Mouse (Mus musculus): ENCODE measurements at regions not wholly inside any gene's neighbourhood (a gene's known extent, or its start where the extent isn't known, plus 50 kb on each side); places are given as distances from the start of the nearest gene placed in this dataset.

DNA sequence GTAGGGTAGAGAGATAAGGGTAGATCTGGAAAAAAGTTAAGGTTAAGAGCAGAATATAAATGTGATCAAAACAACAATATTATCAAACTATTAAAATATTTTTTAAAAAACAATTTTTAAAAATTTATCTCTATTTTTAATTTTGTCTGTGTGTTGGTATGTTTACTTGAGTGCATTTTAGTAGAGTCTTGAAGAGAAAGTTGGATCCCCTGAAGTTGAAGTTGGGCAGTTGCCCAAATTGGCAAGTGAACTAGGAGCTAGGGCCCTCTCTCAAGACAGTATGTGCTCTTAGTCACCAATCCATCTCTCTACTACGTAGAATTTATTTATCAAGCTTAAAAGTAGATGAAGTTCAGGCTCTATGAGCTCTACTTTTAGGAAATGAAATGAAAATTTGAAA lies 59.9 kb downstream of the Adamts1 start:
- no peak for DNase-seq

DNA sequence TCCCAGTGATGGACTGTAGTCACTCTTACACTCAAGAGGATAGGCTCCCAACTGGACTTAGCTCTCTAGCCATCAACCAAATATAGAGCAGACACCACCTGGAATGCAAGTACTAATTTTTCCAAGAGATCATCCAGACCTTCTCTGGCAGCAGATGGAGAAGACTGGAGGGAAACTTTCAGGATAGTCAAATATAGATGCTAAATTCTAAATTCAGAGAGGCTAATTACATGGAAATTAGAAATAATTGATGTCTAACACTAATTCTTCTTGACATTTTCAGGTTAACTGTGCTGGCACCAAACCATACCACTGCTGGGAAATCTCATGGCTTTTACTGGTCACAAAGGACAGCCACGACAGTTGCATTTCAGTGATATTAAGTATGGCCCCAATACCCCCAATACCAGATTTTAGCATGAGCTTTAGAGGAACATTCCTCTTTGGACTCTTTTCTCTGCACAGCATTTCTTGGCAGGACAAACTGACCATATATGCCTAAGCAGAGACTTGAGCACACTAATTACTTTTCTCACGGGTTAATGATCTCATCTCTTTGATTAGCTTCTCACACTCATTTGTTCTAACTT lies 64.2 kb downstream of the Adamts1 start:
- no peak for DNase-seq

DNA sequence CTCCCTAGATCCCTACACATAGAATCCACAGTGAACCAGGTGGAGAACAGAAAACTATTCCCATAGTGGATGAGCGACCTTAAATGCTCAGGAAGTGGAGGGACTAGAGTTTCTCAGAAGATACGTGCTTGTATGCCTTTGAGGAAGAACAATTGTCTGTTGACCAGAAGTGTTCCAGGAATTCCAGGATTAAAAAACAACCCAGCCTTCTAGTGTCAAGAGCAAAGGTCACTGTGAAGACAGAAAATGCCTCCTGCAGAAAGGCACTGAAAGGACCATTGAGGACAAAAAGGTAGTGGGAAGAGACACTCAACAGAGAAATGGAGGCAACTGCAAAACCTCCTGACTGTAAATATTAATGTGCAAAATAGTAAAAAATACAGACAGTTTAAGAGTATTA lies 74.9 kb downstream of the Adamts1 start:
- DNase-seq: no peak

DNA sequence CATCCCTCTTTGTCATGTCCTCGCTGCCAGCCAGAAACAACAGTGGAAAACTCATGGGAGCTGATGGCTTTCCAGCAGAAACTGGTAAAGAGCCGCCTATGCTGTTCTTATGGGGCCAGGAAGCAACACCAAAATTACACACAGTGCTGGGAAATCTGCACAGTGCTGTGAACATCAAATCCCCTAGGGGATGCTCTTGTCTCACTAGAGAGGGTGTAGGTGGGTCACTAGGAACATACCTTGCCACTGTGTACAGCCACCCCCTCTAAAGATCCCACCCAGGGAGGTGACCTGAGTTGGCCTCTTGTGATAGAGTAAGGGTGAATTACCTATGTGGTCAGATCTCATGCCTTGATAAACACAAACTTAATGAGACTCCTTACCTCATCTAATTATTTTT lies 80.9 kb downstream of the Adamts1 start:
- no peak for DNase-seq

DNA sequence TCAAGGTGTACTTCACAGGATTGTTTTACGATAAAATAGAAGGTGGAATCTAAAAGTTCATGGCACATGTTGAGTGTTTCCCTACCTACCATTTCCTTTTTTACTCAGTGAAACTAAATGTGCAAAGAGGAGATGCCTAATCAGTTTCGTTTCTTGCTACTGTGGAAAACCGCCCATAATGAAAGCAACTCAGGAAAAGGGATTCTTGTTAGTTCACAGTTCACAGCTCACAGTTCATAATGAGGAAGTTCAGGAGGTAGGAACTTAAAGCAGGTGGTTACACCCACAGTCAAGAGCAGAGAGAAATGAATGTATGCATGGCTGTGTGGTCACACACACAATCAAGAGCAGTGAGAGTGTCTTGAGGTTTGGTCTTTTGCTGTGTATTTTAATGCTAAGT lies 90.6 kb downstream of the Adamts1 start:
- no peak for DNase-seq

DNA sequence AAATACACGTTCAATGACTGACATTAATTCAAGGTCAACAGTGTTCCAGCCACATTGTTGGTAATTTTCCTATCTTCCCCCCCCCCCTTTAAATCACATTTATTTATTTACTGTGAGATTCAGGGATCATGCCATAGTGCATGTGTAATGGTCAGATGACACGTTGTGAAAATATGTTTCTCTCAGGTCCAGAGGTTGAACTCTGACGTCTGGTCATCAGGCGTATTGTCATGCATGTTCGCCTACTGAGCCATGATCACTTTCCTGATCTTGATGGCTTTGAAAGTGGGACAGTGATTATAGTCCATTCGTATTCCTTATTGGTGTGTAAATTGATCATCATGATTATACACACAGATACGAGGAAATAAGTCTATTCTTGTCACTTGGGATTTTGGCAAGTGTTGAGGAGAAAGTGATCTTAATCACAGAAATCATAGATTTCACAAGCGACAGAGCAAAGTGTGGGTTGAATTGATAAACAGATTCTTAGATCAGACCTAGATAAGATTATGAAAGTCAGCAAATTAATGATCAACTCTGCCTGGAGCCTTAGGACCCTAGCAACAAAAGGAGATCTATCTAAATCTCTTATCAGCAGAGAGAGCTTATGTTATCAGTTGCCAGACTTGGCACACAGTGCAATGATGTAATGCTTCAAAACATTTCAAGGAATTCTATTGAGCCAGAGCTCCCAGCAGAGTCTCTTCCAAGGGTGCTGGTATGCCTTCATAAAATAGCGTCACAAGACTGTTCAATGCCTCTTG lies 98.5 kb downstream of the Adamts1 start:
- DNase-seq: no peak

DNA sequence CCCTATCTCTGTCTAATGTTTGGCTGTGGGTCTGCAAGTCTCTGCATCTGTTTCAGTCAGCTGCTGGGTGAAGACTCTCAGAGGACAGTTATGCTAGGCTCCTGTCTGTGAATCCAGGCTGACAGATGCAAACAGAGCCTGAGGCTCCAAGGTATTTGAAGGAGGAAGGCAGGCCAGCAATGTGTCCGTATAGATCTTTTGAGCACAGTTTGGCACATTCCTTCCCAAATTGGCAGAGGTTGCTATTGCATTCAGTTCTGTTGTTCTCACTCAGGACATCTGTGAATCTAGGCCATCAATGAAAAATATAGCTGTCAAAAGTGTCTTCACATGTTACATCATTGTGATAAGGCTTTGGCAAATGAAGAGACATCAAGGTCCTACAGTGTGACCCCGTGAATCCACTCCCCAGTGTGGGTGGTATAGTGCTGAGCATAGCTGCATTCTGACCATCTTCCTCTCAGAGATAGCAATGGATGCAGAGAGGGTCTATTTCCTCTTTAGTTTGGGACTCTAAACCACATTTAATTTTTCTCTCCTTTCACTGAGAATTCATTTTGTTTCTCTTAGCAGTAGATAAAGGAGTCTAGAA lies 99.9 kb downstream of the Adamts1 start:
- no peak for DNase-seq

DNA sequence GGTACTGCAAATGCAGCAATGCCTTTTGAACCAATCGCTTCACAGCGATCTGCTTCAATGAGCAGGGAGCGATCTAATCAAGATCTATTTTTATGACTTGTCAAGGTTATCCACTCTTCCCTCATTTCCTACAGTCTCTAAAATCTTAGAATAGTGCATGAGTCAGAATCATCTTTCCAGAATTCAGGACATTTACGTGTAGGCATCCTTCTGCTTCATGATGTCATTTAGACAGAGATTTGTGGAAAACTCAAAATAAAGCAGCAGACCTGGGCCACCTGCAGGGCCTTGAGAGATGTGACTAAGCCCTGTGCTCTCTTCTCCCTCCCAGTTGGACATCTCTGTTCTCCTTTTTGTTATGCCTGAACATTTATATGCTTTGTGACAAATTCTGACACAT lies 103.6 kb downstream of the Adamts1 start:
- DNase-seq: no peak

DNA sequence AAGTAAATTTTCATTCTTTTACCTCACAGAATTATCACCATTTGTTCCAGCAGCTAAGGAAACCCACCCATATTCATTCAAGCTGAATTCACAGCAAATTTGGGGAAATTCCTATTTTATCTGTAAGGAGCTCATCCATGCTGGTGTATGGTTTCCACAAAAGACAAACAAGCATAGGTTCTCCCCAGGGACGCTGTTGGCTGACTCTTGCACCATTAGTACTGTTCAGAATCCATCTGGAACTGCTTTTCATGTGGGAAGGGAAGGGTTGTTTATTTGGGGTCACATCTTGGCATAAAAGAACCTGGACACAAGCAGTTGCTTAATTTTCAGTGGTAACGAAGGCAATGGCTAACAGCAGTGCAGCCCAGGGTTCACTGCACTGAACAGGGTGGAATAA lies 120.2 kb downstream of the Adamts1 start:
- no peak for DNase-seq

DNA sequence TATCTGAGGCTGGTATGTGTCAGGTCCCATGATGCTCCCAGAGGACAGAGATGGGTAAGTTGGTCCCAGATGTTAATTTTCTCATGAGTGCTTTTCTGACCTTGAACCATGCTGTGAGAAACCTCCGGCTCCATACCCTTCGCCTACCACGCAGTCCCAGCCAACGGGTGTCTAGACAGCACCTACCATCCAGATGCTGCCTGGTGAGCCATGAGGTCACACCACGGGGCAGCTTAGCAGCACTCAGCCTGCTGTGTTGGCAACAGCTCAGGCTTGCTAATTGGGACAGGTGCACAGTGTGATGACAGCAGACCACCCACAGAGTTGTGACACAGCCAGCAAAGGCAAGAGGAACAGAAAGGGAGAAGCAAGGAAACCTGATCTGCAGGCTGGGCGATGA lies 122.6 kb downstream of the Adamts1 start:
- peak; percentile 3 for DNase-seq

DNA sequence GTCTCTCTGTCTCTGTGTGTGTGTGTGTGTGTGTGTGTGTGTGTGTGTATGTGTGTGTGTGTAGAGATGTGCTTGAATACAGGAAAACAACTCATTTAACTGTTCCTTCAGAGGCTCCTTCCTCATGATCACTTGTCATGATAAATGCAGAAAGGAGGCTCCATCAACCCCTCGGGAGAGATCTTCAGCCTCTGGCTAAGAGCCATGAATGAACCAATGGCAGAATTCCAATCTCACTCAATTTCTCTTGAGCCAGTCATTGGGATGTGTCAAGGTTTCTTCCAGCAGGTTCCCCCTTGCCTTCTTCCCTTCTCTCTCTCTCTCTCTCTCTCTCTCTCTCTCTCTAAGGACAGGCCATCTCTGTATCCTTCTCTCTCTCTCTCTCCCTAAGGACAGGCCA lies 124.1 kb downstream of the Adamts1 start:
- DNase-seq: no peak

DNA sequence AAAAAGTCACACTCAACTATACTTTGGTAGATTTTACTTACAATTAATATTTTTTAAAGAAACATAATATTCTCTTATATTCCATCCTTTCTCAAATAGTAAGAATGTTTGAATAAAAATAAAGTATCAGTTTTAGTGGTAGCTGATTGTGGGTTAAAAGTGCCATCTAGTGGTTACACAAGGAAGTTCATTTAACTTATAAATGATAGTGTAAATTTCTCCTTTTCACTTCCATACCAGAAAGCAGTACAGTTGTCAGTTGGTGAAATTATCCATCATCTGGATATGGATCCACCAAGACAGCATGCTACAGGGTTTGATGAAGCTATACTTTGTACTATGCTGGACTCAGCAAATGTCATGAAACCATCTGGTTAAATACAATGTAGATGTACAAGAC lies 124.7 kb downstream of the Adamts1 start:
- DNase-seq: no peak

DNA sequence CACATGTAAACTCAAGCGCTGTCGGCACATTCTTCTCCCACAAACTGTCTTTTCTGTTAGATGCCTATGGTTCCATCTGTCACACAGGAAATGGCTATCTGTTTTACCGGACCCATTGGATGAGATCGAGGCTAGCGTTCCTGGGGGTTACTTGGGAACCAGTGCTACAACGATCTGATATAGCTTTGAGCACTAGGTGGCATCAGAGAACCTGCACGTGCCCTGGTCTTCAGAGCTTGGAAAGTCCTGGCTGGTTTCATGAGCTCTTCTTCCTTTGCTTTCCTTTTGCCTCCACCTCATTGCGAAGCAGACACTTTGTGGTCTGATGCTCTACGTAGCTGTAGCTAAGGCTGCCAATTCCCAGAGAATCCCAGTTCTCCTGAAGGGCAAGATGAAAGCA lies 123.8 kb upstream of the Cyyr1 start:
- DNase-seq: no peak

DNA sequence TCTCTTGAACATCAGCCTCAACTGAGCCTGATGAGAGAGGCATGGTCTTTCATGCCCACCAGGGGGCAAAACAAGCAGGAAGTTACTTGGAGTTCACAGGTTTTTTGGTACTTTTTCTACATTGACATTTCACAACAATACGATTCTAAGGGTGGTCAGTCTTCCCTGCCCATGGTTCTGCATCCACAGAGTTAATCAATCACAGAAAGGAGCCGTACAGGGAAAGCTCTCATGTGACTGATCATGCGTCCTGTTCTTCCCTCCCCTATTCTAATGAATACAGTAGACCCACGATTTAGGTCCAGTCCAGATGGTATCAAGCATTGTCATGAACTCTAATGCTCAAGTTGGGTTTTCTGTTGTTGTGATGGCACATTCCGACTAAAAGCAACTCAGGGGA lies 115.6 kb upstream of the Cyyr1 start:
- DNase-seq: no peak

DNA sequence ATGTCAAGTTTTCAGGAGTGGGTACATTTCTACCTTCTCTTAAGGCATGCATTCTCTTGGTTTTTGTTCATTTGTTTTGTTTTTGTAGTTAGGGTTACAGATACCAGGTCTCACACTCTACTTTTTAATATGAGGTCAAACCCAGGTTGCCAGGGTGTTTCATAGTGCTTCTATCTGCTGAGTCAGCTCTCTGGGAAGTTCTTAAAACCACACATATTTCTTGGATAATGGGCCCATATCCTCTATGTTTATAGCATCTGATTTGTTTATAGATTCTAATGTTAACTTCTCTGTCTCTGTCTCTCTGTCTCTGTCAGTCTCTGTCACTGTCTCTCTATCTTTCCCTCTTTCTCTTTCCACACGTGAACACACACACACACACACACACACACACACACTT lies 114.6 kb upstream of the Cyyr1 start:
- DNase-seq: no peak

DNA sequence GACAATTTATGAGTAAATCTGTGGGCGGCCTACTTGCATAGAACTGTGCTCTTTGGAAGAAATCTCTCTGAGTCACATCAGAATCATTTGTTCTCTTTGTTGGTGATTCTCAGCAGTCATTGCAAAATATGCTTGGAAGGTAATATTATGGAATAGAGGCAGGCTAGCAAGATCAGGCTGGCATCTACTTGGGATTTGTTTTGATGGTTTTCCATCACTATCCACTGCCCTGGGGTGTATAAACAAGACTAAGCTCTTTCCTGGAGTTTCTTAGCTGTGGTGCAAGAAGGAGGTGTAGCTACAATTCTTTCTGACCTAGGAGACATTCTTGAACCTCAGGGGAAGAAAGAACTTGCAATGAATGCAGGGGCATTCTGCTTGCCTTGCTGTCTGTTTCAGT lies 96.3 kb upstream of the Cyyr1 start:
- DNase-seq: no peak

DNA sequence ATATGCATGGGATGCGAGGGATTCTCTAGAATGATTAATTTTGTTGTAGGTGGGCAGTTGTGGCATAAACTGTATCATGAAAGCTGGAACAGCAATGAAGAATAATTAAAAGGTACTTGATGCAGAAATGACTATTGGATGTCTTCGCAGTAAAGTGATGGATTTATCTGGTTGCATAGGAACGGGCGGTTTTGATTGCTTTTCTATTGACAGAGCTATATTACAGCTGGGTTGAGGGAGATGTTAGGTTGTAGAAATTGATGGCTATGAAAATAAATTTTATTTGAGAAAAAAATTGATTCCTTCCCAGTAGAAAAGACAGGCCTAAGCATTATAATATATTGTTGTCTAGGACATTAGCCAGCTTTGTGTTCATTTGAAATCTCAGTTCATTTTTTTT lies 87.8 kb upstream of the Cyyr1 start:
- DNase-seq: no peak

DNA sequence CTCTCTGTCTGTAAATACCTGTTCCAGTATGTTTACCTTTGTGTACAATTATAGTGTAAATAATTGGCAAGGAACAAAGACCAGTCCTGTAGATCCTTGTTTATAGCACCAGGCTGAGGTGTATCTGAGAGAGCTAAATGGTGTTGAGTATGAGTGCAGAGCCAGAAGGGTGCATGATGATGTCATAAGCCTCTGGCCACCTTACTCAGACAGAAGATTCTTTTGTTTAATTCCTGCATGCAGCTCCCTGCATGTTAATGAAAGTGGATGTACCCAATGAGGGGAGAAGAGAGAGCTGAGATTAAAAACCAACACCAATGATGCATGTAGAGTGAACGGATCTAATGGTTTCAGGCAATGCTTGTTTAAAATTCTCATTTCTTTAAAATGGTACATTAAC lies 83.9 kb upstream of the Cyyr1 start:
- DNase-seq: no peak

DNA sequence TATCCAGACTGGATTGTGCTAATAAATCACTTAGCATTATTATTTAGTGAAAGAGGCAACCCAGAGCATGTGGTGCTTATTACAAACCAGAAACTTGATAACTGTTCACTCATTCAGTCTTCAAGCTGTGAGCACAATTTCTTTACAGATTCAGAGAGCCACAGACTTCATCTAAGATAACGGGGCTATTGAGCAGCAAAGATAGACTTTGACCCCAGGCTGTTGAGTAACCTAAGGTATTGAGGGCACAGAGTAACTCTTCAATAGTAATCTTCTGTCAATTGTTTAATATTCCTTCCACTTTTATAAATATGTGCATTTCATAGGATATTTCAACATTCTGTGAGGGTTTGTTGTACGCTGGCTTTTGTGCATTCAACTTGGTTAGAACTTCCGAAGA lies 76.5 kb upstream of the Cyyr1 start:
- no peak for DNase-seq

DNA sequence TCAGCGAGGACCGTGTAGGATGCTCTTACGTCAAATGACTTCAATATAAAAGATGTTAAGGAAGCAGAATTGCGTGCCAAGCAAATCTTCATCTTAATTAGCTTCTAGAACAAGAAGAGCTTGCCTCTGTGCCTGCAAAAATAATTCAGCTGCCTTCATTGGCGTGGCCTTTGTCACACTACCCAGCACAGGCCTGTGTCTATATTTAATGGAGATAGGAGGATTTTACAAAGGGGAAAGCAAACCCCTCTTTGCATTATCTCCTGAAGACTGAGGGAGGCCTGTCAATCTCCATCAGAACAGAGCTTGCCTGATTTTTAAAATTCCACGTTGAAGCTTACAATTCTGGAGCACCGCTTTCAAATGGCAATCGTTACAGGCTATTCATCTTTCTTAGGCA lies 71.3 kb upstream of the Cyyr1 start:
- no peak for DNase-seq

DNA sequence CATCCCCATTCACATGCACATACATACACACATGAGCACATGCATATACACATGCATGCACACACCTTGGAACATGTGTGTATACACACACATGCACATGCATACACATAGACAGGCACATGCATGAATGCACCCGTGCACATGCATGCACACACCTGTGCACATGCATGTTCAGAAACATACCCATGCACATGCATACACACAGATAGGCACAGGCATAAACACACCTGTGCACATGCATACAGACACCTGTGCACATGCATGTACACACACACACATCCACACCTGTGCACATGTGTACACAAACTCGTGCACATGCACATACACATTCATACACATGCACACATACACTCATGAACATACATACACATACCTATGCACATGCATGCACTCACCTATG lies 50.9 kb upstream of the Cyyr1 start:
- no peak for DNase-seq
